Mouse (Mus musculus): ENCODE measurements around the gene Cdca4.

Gene Cdca4

DNA sequence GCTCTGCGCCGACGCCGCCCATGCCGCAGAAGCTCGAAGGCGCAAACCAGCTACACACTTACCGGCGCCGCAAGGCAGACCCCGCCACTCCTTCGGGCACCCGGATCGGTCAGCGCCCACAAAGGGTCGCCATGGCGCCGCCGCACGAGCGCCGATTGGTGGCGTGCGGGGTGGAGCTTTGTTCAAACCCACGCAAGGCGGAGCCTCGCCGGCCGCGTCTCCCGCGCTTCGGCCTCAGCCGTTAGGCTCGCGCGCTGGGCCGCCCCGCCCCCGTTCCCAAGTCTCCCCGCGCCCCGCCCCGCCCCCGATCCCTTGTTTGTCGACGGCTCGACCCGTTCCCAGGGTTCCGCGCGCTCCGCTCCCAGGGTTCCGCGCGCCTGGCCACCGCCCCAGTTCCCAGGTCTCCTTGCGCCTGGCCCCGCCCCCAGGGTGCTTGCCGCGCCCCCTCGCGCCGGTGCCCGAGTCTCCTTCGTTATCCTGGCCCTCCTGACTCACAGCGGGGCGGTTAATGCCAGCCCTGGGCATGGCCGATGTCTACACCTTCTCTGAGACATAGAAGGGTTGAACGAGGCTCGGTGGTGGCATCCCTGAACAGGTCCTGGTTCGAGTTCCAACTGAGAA lies at the start of gene Cdca4:
Cdca4 (minus strand) TSS at position 180 of the 621 bp plus-strand sequence.
- DNase-seq (ENCODE audit: low spot score in 2 of 2) = peak; percentile 94 to 96

DNA sequence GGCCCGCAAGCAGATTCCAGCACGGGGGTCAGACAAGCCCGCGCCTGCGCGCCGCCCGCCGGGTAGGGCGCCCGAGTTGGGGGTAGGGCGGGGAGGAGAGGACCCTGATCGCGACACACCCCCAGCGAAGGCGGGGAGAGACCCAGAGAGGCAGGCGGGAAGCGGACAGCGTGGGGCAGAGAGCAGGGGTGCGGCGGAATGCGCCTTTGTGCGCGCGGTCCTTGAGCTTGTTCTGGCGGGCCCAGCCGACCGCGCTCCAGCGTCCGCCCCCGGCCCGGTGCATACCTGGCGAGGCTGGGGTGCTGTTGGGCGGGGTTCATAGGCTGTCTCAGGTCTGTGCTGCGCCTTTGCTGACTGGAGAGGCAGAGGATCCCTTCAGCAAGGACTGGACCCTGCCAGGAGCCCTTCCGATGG lies 48.4 kb upstream of the Cdca4 start:
- DNase-seq (ENCODE audit: low spot score in 2 of 2) = no peak

DNA sequence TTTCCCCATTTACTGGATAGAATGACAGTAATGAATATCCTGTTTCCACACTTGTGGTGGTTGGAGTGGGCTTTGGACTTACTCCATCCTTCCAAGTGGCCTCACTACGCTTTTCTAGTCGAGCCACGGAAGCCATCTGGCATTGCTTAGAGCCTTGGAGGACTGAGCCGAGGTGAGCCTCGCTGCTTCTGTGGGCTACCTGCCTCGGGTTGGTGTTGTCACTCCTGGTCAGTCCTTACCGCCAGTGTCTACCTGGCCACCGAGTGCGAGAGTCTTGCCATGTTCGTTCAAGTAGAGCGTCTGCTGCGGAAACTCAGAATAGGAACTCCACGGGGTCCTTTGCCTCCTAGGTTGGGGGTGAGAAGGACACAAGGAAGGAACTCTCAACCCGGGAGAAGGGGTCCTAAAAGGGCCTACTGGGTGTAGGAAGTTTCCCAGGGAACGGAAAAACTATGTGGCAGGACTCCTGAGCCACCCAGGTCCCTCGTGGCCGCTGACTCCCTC lies 47.9 kb upstream of the Cdca4 start:
- no peak for DNase-seq (ENCODE audit: low spot score in 2 of 2)

DNA sequence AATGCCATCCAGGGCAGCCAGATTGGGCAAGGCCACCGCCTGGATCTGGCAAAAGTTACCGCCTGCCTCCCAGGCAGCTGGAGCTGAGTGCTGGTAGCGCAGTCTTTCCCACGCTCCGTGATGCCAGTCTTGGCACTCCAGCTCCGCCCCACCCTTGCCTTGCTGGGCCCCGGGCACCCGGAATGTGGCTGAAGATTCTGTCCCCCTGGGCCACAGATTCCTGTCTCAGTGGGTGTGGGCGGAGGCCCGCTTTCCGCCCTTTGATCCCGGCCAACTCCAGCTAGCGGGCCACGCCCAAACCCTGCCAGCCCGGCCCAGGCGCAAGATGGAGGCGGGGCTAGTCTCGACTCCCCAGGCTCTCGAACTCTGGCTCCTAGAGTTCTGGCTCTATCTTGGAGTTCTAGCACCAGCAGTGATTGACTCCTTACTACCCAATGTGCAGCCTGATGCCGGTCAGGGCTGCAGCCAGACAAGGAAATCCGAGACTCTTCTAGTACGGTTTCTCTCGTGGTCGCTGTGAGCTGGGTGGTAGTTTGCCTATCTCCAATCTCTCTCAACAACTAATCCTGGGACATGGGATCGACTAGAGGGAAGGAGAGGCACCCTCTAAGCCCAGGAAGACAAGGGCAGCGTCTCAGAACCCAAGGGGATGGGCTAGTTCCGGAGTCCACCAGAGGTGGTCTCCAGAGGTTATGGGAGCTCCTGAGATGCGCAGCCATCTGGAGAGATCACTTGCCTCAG lies 47.3 kb upstream of the Cdca4 start:
- no peak for DNase-seq (ENCODE audit: low spot score in 2 of 2)

DNA sequence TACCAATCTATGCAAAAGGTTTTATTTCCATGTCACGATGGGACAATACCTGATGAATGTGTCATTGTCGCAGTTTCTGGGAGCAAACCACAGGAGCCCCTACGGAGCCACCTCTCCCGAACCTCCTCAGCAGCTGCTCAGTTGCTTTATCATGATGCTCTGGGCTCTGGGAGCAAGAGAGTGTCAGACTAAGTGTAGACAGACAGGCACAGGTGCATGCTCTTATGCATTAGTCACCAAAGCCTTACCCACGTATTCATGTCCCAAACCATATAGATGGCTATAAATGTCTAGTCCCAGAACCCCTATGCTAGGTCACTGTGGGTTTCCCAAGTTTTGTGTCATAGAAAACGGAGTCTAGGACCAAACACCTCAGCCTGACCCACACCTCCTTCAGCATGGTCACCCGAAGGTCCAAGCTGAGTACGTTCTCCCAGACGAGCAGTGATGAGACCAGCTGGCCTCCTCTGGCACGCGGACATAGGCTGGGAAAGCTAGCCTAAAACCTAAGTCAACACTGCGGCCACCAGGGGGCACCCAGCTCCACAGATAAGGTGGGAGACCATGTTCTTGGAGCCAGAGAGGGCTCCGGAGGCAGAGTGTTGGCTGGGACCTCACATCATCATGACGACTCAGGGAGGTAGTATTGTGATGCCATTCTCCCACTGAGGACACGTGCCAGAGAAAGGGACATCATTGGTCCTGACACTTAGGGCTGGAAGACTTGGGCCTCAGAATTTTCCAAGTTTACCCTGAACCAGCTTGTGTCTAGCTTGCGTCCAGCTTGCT lies 46.2 kb upstream of the Cdca4 start:
- peak; percentile 68 to 85 for DNase-seq (ENCODE audit: low spot score in 2 of 2)

DNA sequence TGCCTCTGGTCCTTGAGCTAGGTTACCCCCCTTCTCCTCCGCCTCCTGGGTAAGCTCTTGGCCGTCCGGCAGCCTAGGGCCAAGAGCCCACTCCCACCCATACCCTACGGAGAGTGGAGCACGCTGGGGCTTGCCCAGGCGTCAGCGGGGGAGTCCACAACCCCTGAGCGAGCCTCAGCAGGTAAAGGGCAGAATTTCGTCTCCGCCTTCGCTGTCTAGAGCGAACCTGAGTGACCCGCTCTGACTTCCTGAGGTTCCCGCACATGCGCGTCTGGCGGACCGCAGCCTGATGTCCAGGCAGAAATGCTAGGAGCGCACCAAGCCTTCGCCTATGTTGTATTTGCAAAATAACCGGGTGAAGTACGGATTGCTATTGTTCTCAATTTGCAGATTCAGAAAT lies 45.0 kb upstream of the Cdca4 start:
- DNase-seq (ENCODE audit: low spot score in 2 of 2) = no peak

DNA sequence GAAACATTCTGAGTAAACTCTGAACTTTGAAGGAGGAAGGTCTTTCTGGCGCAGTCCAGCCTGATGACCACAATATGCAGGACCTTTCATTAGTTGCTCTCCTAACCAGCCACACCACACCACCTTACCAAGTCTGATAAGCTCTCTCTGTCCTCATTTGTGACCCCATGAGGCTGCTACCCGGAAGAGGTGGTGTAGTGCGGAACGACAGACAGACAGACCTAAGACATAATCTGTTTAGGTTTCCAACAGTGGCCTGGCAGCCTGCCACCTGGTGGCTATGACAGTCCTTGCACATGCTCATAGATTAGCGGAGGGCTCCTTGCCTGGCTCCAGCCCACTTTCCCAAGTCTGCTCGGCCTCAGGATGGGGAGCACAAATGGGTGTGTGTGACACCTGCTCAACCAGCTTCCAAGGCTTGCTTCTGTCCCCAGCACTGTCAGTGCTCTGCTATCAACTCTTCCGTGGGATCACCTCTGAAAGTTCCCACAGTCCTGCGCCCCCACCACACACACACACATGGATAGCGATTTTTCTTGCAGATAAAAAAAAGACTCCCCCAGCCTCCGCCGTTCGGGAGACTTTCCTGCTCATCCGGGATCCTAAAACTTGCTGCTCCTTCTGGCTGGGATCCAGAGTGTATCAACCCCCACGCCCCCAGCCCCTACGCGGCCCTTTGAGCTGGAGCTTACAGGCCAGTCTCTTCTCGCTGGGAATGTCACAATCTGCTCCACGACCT lies 44.4 kb upstream of the Cdca4 start:
- peak in 1 of 2 experiments; percentile 61 for DNase-seq (ENCODE audit: low spot score in 2 of 2)

DNA sequence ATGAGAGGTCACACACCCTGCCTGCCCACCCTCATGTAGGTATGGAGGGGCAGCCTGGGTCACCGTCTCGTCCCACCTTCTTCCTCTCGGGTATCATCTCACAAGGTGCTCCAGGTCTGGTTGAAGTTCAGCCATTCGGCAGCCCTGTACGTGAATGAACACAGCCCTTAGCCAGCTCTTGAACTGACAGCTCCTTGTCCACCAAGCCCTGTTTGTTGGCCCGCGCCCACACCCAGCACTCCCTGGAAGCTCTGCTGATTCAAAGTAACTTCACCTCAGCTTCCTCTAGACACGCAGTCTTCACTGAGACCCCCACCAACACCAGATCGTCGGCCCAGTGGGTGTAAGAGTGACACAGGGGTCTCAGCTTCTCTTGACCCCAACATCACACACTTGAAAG lies 43.8 kb upstream of the Cdca4 start:
- no peak for DNase-seq (ENCODE audit: low spot score in 2 of 2)

DNA sequence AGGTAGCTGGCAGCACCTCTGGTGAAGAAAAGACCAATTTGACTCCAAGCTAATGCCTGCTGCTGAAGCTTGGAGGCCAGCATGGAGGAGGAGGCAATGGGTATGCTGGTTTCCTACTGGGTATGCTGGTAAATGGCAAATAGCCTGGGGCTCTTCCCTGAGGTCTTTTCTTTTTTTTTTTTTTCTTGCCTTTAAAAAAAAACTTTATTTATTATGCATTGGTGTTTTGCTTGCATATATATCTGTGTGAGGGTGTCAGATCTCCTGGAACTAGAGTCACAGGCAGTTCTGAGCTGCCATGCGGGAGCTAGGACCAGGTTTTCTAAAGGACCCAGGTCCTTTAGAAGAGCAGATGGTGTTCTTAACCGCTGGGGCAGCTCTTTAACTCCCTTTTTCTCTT lies 42.0 kb upstream of the Cdca4 start:
- no peak for DNase-seq (ENCODE audit: low spot score in 2 of 2)

DNA sequence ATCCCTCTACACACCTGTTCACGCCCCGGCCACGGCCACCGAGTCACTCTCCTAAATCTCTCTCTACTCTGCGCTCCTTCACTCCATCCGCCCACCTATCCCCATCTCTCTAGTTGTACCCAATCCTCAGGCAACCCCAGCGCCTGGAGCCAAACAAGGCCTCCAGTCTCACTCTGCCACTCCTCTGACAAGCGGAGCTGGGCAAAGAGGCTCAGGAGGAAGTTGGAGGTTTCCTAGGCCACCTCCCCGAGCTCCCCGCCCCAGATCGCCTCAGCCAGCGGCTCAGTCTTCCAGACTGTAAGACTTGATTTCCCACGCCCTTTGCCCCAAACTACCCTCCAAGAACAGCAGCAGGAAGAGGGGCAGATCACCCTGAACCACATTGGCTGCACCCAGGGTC lies 41.6 kb upstream of the Cdca4 start:
- no peak for DNase-seq (ENCODE audit: low spot score in 2 of 2)

DNA sequence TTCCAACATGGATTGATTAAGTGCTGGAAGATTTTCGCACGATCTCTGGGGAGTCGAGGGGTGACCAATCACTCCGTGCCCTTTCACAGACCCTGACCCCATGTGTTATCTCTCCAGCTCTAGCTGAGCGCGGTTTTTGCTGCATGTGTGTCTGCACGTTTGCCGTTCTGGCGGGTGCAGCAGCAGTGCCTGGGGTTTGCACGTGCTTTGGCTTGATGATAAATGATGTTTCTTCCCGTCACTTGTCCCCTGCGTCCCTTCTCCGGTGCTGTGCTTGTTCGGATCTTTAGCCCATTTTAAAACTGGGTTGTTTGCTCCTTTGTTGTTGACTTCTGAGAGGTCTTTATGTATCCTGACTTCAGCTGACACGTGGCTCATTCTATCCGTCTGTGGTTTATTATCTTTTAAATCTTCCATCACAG lies 40.6 kb upstream of the Cdca4 start:
- DNase-seq (ENCODE audit: low spot score in 2 of 2) = no peak

DNA sequence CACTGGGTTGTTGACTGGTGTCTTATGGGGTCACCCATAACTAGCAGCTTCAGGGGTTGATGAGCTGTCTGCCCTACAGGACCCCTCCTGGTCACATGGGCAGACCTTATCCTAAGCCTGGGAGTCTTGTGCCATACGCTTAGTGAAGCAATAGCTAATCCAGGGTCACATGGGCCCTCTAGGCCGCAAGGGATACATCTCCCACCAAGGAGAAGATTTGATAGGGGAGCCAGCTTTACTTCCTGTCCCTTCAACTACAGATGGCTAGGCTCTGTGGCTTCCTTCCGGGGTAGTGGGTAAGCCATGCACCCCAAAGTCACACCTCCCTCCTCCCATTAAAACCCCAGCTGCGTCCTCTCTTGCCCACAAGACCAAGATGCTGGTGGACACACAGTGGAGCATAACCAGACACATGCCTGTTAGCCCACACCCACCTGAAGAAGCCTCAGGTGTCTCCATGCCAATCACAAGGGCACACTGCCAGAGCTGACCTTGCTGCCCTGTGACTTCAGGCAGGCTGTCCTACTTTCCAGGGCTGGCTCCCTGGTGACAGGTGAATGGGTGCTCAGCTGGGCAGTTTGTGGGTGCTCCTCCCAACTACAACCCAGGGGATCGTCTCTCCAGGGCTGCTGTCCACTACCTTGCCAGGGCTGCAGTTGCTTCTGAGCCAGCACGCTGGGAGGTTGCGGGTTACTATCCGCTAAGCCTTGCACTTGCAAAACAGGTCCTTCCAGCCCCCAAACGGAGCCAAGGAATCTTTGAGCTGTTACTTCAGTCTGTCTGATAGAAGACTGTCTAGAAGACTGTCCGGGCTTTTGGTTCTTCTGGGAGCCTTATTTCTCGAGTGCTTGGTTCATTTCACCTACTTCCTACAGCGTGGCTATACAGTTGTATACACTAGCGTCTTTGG lies 39.2 kb upstream of the Cdca4 start, which contains the start of gene Gpr132:
Gpr132 (minus strand) TSS at position 51 of the 910 bp plus-strand sequence.
- no peak for DNase-seq (ENCODE audit: low spot score in 2 of 2)

DNA sequence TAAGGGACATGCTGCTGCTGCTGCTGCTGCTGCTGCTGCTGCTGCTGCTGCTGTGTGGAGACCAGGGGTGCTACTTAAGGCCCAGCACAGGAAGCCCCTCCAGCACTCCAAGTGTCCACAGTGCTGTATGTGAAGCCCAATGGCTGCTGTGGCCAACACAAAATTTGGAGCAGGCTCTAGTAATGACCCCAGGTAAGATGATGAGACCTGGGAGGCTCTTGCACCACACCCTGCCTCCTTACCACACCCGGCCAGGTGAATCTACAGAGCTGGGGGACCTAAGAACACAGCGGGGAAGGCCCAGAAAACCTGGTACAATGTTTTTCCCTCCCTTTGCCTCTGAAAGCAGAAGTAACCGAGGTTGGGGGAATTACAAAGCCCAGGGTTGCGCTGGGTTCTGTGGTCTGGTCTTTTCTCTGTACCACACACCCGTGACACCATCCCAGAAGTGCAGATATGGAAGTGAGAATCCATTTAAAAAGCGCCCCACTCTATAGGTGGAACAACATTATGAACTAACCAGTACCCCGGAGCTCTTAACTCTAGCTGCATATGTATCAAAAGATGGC lies 38.0 kb upstream of the Cdca4 start:
- DNase-seq (ENCODE audit: low spot score in 2 of 2) = no peak

DNA sequence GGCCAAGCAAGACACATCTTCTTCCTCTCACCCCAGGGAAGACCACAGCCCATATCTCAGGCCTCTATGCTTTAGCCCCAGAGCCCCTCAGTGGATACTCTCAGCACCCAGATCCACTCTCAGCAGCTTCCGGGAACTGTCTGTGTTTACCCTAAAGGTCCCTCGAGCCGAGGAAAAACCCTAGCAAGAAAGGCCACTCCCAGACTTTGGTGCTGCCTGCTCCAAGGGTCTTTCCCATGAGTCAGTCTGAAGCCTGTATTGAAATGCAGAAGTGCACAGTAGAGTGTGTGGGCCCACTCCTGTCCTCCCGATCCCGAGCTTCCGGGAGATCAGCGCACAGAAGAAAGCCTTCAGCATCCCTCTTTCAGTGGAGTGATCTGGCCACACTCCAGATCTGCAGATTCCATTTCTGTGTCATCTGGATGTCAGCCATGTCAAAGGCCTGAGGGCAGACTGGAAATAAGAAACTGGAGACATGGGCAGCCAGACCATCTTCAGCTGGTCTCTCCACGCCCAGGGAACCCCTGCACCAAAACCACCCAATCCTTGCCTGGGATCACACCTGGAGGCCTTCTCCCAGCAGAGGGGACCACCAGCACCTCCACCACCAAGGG lies 37.4 kb upstream of the Cdca4 start:
- no peak for DNase-seq (ENCODE audit: low spot score in 2 of 2)

DNA sequence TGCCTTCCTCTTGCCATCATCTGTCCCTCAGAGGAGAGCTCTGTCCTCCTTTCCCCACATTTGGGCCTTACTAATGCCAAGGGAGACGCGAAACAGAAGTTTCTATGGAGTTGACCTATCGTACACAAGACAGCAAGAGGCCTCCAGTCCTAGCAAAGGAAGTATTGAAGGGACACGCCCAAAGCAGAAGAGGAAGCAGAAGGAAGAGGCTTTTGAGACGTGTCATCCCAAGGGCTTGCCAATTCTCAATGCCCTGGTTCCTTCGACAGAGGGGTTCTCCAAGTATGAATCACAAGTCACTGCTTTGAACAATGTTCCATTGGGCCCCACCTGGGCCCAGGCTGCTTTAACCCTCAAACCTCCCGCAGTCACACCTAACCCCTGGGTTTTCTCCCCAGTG lies 35.6 kb upstream of the Cdca4 start:
- no peak for DNase-seq (ENCODE audit: low spot score in 2 of 2)

DNA sequence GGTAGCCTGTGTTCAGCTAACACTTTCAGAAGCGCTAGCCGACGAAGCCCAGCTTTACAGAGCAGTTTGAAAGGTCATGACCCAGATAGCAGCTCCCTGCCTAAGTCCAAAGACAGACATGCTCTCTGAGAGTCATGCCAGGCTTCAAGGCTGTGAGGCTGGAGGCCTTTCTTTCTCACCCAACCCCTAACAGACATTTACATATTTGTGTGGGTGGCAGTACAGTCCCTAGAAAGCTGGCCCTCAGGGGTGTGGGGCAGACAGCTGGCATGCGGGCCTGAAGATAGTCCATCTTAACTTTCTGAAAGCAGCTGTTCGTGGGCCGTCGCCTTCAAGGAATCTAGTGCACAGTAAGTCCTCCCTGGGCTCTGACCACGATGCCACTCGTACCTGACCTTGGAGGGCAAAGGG lies 32.7 kb upstream of the Cdca4 start:
- no peak for DNase-seq (ENCODE audit: low spot score in 2 of 2)

DNA sequence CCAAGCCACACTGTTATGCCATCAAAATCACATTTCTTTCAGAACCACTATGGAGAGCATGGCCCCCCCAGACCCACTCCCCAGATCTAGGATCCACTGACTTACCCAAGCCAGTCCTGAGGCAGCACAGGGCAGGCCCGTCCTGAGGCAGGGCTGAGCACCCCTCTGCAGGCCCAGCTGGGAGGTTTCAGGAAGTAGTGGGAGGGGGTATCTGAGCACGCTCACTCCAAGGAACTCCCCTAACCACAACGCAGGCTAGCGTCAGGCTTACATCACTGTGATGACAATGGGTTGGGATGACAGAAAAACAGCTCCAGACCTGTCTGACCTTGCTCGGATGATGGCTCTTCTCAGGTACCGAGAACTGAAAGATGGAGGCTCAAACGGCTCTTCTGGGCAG lies 31.5 kb upstream of the Cdca4 start:
- DNase-seq (ENCODE audit: low spot score in 2 of 2) = no peak

DNA sequence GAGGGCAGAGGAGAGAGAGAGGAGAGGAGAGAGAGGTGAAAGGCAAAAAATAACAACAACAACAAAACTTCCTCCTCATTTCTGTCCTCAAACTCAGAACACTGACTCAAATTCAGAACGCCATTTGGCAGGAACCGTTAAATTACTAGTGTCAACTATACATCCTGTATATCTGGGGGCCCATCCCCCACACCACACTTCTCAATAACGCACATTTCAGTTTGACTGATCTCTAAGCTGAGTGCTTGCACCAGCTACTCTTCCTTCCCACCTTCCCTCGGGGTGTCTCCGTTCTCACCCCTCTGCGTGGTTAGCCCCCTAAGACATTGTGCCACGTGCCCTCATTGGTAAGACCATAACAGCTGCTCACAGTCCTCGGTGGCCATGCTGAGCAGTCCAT lies 30.7 kb upstream of the Cdca4 start:
- DNase-seq (ENCODE audit: low spot score in 2 of 2) = no peak

DNA sequence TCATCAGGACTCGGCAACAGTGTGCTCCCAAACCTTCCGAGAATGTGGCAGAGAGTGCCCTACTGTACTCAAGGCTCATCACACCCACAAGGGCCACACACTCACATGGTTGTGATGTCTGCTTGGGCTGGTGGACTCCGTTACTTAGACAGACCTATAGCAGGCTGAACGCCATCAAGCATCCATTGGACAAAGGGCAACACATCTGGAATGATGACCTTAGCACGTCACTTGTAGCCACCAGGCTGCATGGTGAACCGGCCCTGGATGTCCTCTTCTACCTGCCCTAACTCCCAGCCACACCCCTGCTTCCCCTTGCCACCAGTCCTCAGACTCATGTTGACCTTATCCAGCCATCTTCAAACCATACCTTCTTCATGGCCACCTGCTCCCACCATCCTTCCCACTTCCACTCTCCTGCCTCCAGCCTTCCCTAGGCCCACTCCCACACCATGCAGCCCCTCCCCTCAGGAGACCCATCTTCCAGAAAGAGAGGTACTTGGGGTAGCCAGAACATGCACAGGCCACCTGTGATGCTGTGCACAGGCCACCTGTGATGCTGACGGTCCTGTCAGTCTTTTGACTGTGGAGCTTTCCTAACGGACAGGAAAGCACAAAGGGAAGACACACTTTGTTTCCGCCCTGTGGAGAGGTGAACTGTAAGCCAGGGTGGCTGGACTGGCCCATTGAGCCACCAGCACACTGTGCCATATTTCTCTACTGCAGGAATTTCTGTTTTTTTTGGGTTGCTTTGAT lies 29.5 kb upstream of the Cdca4 start:
- DNase-seq (ENCODE audit: low spot score in 2 of 2) = no peak
